Mouse (Mus musculus): ENCODE measurements around the gene Ccdc122.

- TF ChIP-seq CTCF (IDR thresholded peaks at IDR 0.05; ENCODE audit: borderline replicate concordance, extremely low read depth, insufficient read depth, insufficient read length) (no peak), POLR2A (IDR thresholded peaks at IDR 0.05; ENCODE audit: borderline replicate concordance, extremely low read depth, insufficient read depth, insufficient read length, poor library complexity, severe bottlenecking) (no peak)
Observed at GRCm38 (mm10) chr14:77150556-77150955, 114.0 kb downstream of the Ccdc122 start.

Measured in brain, embryonic 14.5 days (tissue).